Mouse (Mus musculus) stomach, embryonic 15.5 days (tissue): ENCODE measurements around the gene Cox17. TPM values are rescaled to one million over a fixed set of nuclear protein-coding genes. Genes with fewer than 3 reads are reported as not detected.

Experiments used
- ATAC-seq: fragments of 200-750 bp; cut with Nextera tagmentation; 2 replicates; pipeline ENCODE4 v1.8.0; 2017; ENCODE audit warnings: low read depth, moderate number of reproducible peaks, moderate TSS enrichment; ENCODE audit not compliant: insufficient read depth, low FRiP score
- H3K27ac ChIP-seq: fragments of 300-500 bp; sonication (generic); 2 replicates; pipeline ENCODE4 v1.5.1; 2015; ENCODE audit warnings: mild to moderate bottlenecking, inconsistent platforms
- H3K27me3 ChIP-seq: fragments of 300-500 bp; sonication (generic); replicated peaks from 2 replicates; pipeline ENCODE4 v1.6.1; 2015; ENCODE audit warnings: inconsistent platforms
- H3K36me3 ChIP-seq: fragments of 300-500 bp; sonication (generic); 2 replicates; pipeline ENCODE4 v1.6.1; 2015; ENCODE audit warnings: inconsistent platforms
- H3K4me1 ChIP-seq: fragments of 300-500 bp; sonication (generic); 2 replicates; pipeline ENCODE4 v1.6.1; 2015; ENCODE audit warnings: inconsistent platforms
- H3K4me2 ChIP-seq: fragments of 300-500 bp; sonication (generic); 2 replicates; pipeline ENCODE4 v1.6.1; 2015; ENCODE audit warnings: mild to moderate bottlenecking, inconsistent platforms
- H3K4me3 ChIP-seq: fragments of 300-500 bp; sonication (generic); replicated peaks from 2 replicates; pipeline ENCODE4 v1.5.1; 2015; ENCODE audit warnings: inconsistent platforms
- H3K9ac ChIP-seq: fragments of 300-500 bp; sonication (generic); 2 replicates; pipeline ENCODE4 v1.6.1; 2015; ENCODE audit warnings: inconsistent platforms
- H3K9me3 ChIP-seq: fragments of 300-500 bp; sonication (generic); 2 replicates; pipeline ENCODE4 v1.6.1; 2016; ENCODE audit warnings: inconsistent platforms
- WGBS: fragments of 180-500 bp; shearing (Covaris S2); methylation state at CpG from one replicate; pipeline ENCODE4 v1.1.7; 2015; 5-methylcytosine and 5-hydroxymethylcytosine counted together
- polyA plus RNA-seq: library from polyadenylated mRNA; unstranded; fragments of >200 nt; fragmentation: Nextera tagmentation; extraction: Ambion mirVana; gene quantifications from 2 replicates; pipeline ENCODE4 v1.2.1, GENCODE M21; 2015

Gene Cox17
- polyA plus RNA-seq, 1 experiment from 2014 or later, result 181 TPM

DNA sequence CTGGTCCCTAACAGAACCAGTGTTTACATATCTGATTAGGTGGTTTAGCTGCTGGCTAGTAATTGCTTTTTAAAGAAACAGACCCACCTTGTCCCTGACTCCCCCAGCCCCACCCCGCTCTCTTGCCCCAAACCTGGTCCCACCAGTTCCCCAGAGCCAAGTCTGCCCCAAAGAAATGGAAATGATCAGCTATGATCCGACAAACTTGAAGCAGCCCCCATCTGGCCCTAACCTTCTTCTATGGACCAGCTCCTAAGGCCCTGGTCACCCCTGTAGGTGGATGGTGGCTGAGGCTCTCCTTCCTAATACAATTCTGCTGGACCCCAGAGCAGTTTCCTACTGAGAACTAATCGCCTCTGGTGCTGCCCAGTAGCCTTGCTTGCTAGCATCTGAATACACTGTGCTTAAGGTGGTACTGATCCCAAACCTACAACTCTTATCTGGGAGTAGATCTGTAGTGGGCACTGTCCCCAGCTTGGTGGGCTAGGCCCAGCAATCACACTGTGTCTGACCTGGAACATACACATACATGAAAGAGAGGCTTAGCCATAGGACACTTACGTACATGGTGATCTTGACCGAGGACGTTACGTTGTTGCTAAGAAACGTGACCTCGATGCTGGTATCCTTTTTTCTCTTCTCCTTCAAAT lies 53.6 kb downstream of the Cox17 start:
- peak overlapping the region; percentile 54 for H3K4me2 ChIP-seq
- H3K9ac ChIP-seq, result no peak overlapping the region
- 66% methylated on average over 9 of the region's 9 CpGs for WGBS
- peaks cover 12% of the 10 kb centered on the region for H3K4me1 ChIP-seq
- H3K36me3 ChIP-seq, result no peaks in the 10 kb centered on the region
- peak overlapping the region; percentile 26 for H3K4me3 ChIP-seq
- H3K27ac ChIP-seq, result no peak overlapping the region
- no peaks in the 10 kb centered on the region for H3K27me3 ChIP-seq
- 0 out of 2 replicates have a peak, but pooled peaks have one; percentile 19 for ATAC-seq
- no peaks in the 10 kb centered on the region for H3K9me3 ChIP-seq

DNA sequence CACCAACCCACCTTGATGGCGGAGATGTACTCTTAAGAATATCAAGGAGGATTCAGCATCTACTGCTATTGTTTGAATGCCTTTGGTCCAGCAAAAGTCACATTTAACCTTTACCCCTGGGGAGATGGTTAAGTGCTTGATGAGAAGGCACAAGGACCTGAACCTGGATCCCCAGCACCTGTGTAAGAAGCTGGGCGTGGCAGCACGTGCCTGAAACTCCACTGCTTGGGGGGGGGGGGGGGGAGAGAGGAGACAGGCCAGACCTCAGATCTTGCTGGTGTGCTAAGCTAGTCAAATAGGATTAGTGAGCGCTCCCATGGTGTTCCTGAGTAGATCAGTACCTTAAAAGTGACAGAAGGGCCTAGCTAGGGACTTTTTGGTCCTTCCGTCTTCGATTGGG lies 54.7 kb downstream of the Cox17 start:
- peaks cover 7% of the 10 kb centered on the region; the same call in 1 of the 2 replicates for H3K4me1 ChIP-seq
- H3K9me3 ChIP-seq, result no peaks in the 10 kb centered on the region
- no peak for ATAC-seq
- H3K4me2 ChIP-seq, result no peak overlapping the region
- H3K27ac ChIP-seq, result no peak overlapping the region
- no peaks in the 10 kb centered on the region for H3K27me3 ChIP-seq
- 77% methylated on average over 6 of the region's 6 CpGs for WGBS
- no peaks in the 10 kb centered on the region for H3K36me3 ChIP-seq
- no peak overlapping the region for H3K4me3 ChIP-seq
- H3K9ac ChIP-seq, result no peak overlapping the region

Other genes with a start within 250 kb of the Cox17 start
- gene Nr1i2, start 52.2 kb upstream of the Cox17 start, polyA plus RNA-seq, result 6.2 and 7.4 TPM in 2 replicates
- 0.09 and 0.14 TPM in 2 replicates for gene Maats1, start 4.8 kb upstream of the Cox17 start, polyA plus RNA-seq
- not detected in 2 replicates for gene Gm21987, start within 50 bp of the Cox17 start, polyA plus RNA-seq
- gene Popdc2, start 15.2 kb downstream of the Cox17 start, polyA plus RNA-seq, result 9.9 and 13.7 TPM in 2 replicates
- 3.2 and 5.8 TPM in 2 replicates for gene Pla1a, start 86.2 kb downstream of the Cox17 start, polyA plus RNA-seq
- 77.1 and 80.4 TPM in 2 replicates for gene Adprh, start 105.7 kb downstream of the Cox17 start, polyA plus RNA-seq
- 0.36 and 0.55 TPM in 2 replicates for gene Cd80, start 108.6 kb downstream of the Cox17 start, polyA plus RNA-seq
- gene Timmdc1, start 175.7 kb downstream of the Cox17 start, polyA plus RNA-seq, result 25.3 and 27.3 TPM in 2 replicates
- 41.8 and 44.7 TPM in 2 replicates for gene Poglut1, start 203.3 kb downstream of the Cox17 start, polyA plus RNA-seq
- 90.8 and 103 TPM in 2 replicates for gene Tmem39a, start 211.7 kb downstream of the Cox17 start, polyA plus RNA-seq